Mouse (Mus musculus): ENCODE data around the gene C1qa.

Gene C1qa

DNA sequence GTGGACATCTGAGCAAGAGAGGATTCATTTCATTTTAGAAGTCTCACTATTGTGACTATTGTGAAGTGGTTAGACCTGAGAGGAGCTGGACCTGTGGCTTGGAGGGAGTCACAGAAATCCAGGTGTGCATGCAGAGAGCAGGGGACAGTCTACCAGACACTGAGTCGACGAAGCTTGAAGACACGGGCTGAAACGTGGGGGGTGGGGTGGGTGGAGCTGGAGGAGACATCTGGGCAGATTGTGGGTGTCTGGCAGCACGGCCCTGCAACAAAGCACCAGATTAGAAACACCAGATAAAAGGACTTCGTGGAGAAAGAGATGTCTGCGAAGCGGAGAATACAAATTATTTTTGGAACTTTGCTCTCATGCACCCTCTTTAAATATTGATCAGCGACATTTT is 35.1 kb downstream of the C1qa start:
- DNase-seq (ENCODE audit: low spot score in 2 of 2): no peak

DNA sequence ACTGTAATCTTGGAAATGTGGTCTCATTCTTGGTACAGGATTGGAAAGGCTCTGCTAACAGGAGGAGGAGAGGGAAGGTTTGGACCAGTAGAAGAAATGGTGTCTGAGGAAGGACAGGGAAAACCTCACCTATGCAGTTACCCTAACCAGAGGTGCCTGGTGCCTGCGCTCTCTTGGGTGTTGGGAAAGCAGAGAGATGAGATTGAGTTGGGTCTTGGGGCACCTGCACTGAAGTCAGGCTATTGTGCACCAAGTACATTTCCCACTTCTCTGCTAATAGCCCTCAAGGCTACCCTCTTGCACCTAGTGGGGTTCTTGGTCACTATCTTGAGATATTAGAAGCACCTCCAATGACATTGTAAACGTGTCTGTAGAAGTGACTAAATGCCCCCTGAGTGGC is 36.2 kb downstream of the C1qa start:
- DNase-seq (ENCODE audit: low spot score in 2 of 2): no peak

DNA sequence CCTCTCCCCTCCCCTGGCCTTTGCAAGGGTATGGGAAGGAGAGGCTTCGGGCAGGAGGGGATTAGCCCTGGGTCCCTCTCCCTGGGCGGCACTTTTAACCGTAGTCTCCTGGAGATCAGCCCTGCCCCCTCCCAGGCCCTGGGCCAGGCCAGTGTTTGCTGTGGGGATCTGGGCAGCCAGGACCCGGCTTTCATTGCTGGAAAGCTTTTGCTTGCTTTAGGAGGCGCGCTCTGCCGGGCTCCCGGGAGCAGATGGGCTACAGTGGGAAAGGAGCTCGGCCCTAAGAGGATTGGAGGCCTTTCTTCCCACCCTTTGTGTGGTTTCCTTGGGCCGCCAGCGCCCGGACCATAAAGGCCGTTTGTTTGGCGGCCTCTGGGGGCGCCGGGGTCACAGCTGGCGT is 36.8 kb downstream of the C1qa start:
- DNase-seq (ENCODE audit: low spot score in 2 of 2): peak in 1 of 2 experiments; percentile 28

DNA sequence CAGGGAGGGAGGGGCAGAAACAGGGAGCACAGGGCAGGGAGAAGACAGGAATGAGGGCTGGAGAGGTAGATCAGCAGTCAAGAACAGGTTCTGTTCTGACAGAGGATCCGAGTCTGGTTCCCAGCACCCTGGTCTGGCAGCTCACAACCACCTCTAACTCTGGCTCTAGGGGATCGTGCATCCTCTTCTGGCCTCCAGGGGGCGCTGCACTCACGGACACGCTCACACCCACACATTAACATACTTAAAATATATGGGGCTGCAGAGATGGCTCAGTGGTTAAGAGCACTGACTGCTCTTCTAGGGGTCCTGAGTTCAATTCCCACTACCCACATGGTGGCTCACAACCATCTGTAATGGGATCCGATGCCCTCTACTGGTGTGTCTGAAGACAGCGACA is 38.6 kb downstream of the C1qa start:
- DNase-seq (ENCODE audit: low spot score in 2 of 2): no peak

DNA sequence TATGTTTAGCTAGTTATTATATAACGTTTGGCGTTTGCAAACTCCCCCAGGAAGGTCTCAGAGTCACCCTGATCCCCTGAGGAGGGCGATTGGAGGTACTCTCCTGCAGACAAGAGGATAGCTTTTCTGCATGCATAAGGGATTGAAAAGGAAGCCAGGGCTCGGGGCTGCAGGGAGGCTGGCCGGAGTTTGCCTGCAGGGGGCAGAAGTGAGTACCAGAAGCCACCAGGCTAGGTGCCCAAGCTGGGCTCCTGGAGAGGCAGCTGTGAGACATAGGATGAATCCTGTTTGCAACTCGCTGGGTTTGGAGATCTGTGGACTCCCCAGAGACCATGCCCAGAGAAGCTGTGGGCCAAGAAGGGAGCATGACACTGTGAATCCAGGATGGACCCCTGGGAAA is 43.5 kb downstream of the C1qa start:
- peak in 1 of 2 experiments; percentile 49 for DNase-seq (ENCODE audit: low spot score in 2 of 2)

DNA sequence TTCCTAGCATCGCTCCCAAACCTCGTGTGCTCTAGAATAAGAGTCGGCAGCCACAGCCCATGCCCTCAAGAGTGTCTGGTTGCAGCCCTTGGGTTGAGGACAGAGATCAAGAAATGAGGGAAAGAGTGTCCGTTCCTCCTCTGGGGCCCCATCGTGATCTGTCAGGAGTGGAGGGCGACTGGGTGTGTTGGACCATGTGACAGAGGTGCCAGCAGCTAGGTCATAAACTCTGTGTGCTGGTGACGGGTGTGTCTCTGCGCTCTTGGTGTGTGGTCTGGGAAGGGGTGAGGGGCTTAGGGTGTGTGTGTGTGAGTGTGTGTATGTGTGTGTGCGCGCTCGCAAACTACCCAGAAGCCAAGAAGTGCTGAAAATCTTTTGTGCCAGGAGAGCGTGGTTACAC is 45.6 kb downstream of the C1qa start:
- DNase-seq (ENCODE audit: low spot score in 2 of 2): no peak

DNA sequence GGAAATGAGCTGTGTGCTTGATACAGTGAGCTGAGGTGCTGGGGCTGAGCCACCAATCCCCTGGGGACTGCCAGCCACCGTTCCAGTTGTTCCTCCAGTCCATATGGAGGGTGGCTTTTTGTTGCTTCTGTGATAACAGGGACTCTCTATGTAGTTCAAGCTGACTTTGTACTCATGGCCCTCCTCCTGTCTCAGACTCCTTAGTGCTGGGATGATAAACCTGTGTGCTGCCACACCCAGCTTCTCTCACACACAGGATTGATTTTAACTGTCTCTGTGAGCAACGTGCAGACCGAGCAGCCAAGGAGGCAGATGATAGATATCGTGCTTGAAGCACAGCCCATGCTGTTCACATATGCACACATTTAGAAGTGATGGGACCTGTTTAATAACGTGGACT is 46.5 kb downstream of the C1qa start:
- DNase-seq (ENCODE audit: low spot score in 2 of 2): no peak

DNA sequence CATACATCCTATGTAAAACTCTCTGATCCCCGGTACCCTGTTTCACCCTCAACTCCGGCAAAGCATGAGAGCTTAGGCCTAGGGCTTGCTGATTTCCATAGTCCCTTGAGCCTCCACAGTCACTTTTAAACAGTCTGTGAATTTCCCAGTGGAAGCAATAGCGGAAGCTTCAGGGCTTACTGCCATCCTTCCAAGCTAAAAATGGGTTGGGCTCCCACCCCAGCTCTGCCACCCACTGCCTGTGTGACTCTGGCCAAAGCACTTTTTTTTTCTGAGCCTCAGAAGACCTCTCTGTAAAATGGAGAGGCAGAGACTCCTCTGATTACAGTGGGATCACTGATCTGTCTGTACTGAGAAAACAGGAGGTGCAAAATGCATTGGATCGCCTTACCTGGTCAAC is 50.0 kb downstream of the C1qa start:
- DNase-seq (ENCODE audit: low spot score in 2 of 2): no peak

DNA sequence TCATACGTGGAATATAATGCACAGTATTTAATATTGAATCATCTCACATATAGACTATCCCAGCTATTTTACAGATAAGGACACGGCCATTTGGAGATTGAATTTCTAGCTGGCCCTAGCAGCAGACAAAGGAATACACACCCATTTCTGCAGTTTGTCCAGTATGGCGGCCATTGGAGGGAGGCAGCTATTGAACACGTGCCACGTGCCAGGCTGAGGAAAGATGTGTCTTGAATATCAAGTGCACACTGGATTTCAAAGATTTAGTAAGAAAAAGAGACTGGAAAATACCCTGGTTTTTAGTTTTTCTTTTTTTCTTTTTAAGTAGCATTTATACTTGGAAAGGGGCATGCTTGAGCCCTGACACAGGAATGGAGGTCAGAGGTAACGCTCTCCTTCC is 51.4 kb downstream of the C1qa start:
- DNase-seq (ENCODE audit: low spot score in 2 of 2): no peak
